Mouse (Mus musculus) hindbrain, postnatal 0 days (tissue): Measurements from ENCODE around the gene Cdh13. TPM values are rescaled to one million over a fixed set of nuclear protein-coding genes. Genes with fewer than 3 reads are reported as not detected.
A peak's percentile ranks its signal among the peaks of the same experiment; 100 is the strongest.

Experiments used
- ATAC-seq: fragments of 200-750 bp; cut with Nextera tagmentation; 2 replicates; pipeline ENCODE4 v1.8.0; 2017; ENCODE audit warnings: mild to moderate bottlenecking, moderate TSS enrichment, moderate library complexity
- DNase-seq: peaks from one replicate; pipeline ENCODE4 v3.0.0-alpha.2; 2015; ENCODE audit warnings: low spot score
- H3K27ac ChIP-seq: fragments of 300-500 bp; sonication (generic); 2 replicates; pipeline ENCODE4 v1.5.1; 2014; ENCODE audit warnings: mild to moderate bottlenecking
- H3K27me3 ChIP-seq: fragments of 300-500 bp; sonication (generic); 2 replicates; pipeline ENCODE4 v1.6.1; 2014; ENCODE audit warnings: low read length, mixed read lengths; ENCODE audit not compliant: insufficient read depth
- H3K36me3 ChIP-seq: fragments of 300-500 bp; sonication (generic); 2 replicates; pipeline ENCODE4 v1.6.1; 2014; ENCODE audit warnings: low read length, mixed read lengths; ENCODE audit not compliant: insufficient read depth
- H3K4me1 ChIP-seq: fragments of 300-500 bp; sonication (generic); 2 replicates; pipeline ENCODE4 v1.6.1; 2014; ENCODE audit warnings: antibody characterized with exemption, low read length, mixed read lengths; ENCODE audit not compliant: insufficient read depth
- H3K4me2 ChIP-seq: fragments of 300-500 bp; sonication (generic); 2 replicates; pipeline ENCODE4 v1.6.1; 2014; ENCODE audit warnings: low read depth, mild to moderate bottlenecking, low read length, moderate library complexity, mixed read lengths
- H3K4me3 ChIP-seq: fragments of 300-500 bp; sonication (generic); 2 replicates; pipeline ENCODE4 v1.5.1; 2014; ENCODE audit warnings: low read length
- H3K9ac ChIP-seq: fragments of 300-500 bp; sonication (generic); replicated peaks from 2 replicates; pipeline ENCODE4 v1.6.1; 2014; ENCODE audit warnings: mild to moderate bottlenecking, low read length, moderate library complexity, mixed read lengths
- H3K9me3 ChIP-seq: fragments of 300-500 bp; sonication (generic); 2 replicates; pipeline ENCODE4 v1.6.1; 2016; ENCODE audit warnings: low read length, mixed read lengths
- CTCF ChIP-seq: IDR thresholded peaks from 2 replicates; pipeline ENCODE4 v1.5.1; 2016; ENCODE audit warnings: antibody characterized with exemption, control low read depth, low read depth
- WGBS: fragments of 180-500 bp; shearing (Covaris S2); extraction: QIAGEN DNeasy Blood & Tissue Kit; methylation state at CpG from one replicate; pipeline ENCODE4 v1.1.7; 2014; 5-methylcytosine and 5-hydroxymethylcytosine counted together
- polyA plus RNA-seq: library from polyadenylated mRNA; unstranded; fragments of >200 nt; fragmentation: Nextera tagmentation; extraction: Ambion mirVana; gene quantifications from 2 replicates; pipeline ENCODE4 v1.2.1, GENCODE M21; 2015
- total RNA-seq: library from RNA; depleted of rRNA; stranded (reverse); fragments of >200 nt; gene quantifications from 2 replicates; pipeline ENCODE4 v1.2.3, GENCODE M21; 2014

Cdh13 gene
- total and polyA plus RNA-seq, 2 experiments from 2014 or later: 137 to 141 TPM

DNA sequence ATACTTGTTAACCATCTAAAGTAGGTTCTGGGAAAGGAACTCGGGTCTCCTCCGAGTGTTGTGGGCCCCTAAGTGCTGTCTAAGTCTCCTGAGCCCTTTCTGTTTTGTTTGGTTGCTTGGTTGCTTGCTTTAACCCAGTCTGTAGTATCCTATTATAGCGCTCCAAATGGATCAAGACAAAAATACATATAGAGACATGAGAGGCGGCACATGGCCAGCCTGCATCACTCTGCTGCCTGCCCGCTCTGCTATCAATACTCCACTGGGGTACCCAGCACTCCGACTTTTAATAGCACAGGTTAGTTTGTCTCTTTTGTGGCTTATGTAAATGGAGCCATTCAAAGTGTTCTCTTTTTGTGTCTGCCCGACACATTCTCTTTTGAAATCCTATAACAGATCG lies 285.8 kb downstream of the Cdh13 start:
- ATAC-seq: no peak
- Histone ChIP-seq H3K4me3 (no peak overlapping the region), H3K36me3 (no peaks in the 10 kb centered on the region), H3K9ac (no peak overlapping the region), H3K27ac (no peak overlapping the region), H3K27me3 (no peaks in the 10 kb centered on the region), H3K9me3 (no peaks in the 10 kb centered on the region), H3K4me1 (no peaks in the 10 kb centered on the region), H3K4me2 (no peak overlapping the region)
- no peak for DNase-seq
- WGBS: 77% methylated on average over 8 of the region's 8 CpGs
- no peak for TF ChIP-seq CTCF

DNA sequence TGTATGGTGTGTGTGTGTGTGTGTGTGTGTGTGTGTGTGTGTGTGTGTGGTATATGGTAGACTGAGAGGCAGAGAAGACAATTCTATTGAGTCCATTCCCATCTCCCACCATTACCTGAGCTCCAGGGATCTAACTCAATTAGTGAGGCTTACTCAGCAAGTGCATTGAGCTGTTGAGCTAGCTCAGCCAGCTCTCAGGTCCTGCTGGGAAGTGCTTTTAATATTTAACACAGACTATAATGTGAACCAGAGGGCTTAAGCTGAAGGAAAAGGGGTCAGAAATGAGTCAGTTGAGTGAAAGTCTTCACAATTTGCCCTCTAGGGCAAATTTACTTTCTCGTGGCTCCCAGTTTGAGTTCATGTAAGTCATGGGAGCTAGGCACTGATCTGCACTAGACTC lies 297.7 kb downstream of the Cdh13 start:
- Histone ChIP-seq H3K27me3 (no peaks in the 10 kb centered on the region), H3K27ac (no peak overlapping the region), H3K36me3 (no peaks in the 10 kb centered on the region), H3K4me2 (no peak overlapping the region), H3K4me3 (no peak overlapping the region), H3K9ac (no peak overlapping the region), H3K9me3 (no peaks in the 10 kb centered on the region), H3K4me1 (no peaks in the 10 kb centered on the region)
- DNase-seq: no peak
- TF ChIP-seq CTCF: no peak
- 79% methylated on average over 1 of the region's 1 CpGs for WGBS
- ATAC-seq: no peak

DNA sequence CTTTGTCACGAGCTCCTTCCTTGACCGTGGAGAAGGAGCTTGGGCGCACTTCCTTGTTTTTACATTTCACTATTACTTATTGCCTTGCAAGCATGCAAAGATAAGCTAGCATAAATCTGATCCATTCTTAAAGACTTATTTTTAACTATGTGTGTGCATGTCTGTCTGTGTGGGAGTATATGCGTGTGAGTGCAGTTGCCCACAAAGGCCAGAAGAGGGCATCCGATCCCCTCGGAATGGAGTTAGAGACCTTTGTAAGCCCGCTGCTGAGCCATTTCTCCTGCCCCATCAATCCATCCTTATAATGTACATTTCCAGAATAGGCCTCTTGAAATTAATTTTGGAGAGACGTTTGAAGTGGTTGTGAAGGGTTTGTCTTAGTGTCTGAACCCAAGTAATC lies 298.7 kb downstream of the Cdh13 start:
- 95% methylated on average over 8 of the region's 8 CpGs for WGBS

DNA sequence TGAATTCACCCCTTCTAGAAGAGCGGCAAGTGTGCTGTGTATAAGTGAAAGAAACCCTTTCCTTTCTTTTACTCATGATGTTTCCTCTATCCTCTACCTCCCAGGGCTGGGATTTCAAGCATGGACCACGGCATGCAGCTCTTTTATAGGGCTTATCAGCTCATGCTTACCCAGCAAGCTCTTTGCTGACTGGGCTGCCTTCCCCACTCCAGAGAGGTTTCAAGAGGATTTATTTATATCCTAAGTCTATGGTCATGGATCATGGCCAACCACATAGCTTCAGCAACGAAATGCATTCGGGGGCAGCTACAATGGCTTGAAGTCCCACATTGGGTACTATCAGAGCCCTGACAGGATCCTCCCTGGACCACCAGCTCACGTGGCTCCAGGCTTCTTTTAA lies 304.4 kb downstream of the Cdh13 start:
- WGBS: 80% methylated on average over 5 of the region's 5 CpGs
- Histone ChIP-seq H3K9ac (no peak overlapping the region), H3K36me3 (no peaks in the 10 kb centered on the region), H3K4me2 (no peak overlapping the region), H3K27me3 (no peaks in the 10 kb centered on the region), H3K4me3 (no peak overlapping the region), H3K27ac (no peak overlapping the region), H3K4me1 (no peaks in the 10 kb centered on the region), H3K9me3 (no peaks in the 10 kb centered on the region)
- DNase-seq (no peak), ATAC-seq (no peak)
- no peak for TF ChIP-seq CTCF

More for the DNA sequence above, 298.7 kb downstream of the Cdh13 start:
- Histone ChIP-seq H3K4me2 (no peak overlapping the region), H3K4me3 (no peak overlapping the region), H3K9ac (no peak overlapping the region), H3K27me3 (no peaks in the 10 kb centered on the region), H3K36me3 (no peaks in the 10 kb centered on the region), H3K9me3 (no peaks in the 10 kb centered on the region), H3K27ac (no peak overlapping the region), H3K4me1 (no peaks in the 10 kb centered on the region)
- TF ChIP-seq CTCF: peak; percentile 29
- DNase-seq (no peak), ATAC-seq (no peak)

DNA sequence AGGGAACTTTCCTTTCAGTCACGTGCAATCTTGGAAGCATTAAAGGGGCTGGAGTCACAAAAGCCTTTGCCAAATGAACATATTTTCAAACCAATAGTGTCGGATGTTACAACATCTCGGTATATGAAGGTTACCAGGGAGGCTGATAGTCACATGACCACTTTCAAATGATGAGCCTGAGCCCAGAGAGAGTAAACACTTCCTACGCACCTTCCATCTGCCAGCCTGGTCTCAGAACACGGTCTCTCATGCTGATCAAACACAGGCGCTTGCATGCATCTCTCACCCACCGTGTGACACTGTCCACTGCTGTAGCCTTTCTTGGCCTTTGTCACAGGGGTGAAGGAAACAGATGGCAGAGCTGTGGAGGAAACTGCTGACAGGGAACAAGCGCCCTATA lies 313.3 kb downstream of the Cdh13 start:
- H3K9me3 ChIP-seq: peaks cover 3% of the 10 kb centered on the region; the same call in 1 of the 2 replicates
- H3K9ac ChIP-seq: no peak overlapping the region
- H3K36me3 ChIP-seq: no peaks in the 10 kb centered on the region
- no peak for TF ChIP-seq CTCF
- WGBS: 67% methylated on average over 8 of the region's 8 CpGs
- H3K27ac ChIP-seq: no peak overlapping the region
- DNase-seq (no peak), ATAC-seq (no peak)
- no peak overlapping the region for H3K4me2 ChIP-seq
- H3K4me3 ChIP-seq: no peak overlapping the region
- H3K27me3 ChIP-seq: no peaks in the 10 kb centered on the region
- H3K4me1 ChIP-seq: no peaks in the 10 kb centered on the region

DNA sequence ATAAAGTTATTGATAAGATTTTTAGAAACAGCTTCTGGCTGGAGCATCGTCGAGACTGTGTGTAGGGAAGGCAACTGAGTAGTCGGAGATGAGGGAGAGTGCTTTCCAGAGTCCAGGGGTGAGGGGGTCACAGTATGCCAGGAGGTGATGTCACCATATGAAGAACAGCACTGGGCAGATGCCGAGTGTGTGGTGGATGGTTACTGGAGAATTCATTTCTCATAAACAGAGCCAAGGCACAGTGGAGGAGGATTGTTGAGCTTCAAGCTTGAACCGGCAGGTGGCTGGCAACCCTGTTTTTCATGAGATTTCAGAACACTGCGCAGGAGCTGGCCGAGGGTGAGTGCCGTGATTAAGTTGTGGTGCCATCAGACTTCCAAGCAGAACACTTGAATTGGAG lies 317.8 kb downstream of the Cdh13 start:
- Histone ChIP-seq H3K9ac (no peak overlapping the region), H3K27me3 (no peaks in the 10 kb centered on the region), H3K4me2 (no peak overlapping the region), H3K4me3 (no peak overlapping the region), H3K36me3 (no peaks in the 10 kb centered on the region), H3K4me1 (no peaks in the 10 kb centered on the region; the same call in 1 of the 2 replicates), H3K9me3 (no peaks in the 10 kb centered on the region), H3K27ac (no peak overlapping the region)
- peak; percentile 40; the same call in 1 of the 2 replicates for TF ChIP-seq CTCF
- peak; percentile 28 for DNase-seq
- WGBS: 61% methylated on average over 8 of the region's 8 CpGs
- ATAC-seq: 0 out of 2 replicates have a peak, but pooled peaks have one; percentile 35

DNA sequence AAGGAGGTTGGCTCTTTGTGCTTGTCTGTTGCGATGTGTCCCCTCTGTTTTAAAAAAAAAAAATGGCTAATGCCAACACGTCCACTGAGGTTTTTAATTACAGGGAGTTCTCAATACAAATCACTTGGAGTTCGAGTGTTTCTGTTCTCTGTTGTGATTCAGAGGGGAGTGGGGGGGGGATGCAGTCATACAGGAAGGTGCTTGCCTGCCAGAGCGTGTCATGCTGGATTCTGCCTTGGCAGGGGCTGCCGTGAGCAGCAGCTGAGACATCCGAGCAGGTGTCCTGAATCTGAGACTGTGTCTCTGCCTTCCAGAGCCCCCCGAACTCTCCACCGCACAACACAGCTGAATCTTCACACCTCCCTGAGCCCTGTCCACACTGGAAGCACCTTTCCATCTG lies 318.5 kb downstream of the Cdh13 start:
- WGBS: 36% methylated on average over 8 of the region's 8 CpGs
- ATAC-seq: peak; percentile 38; the same call in 1 of the 2 replicates
- H3K27ac ChIP-seq: no peak overlapping the region
- no peaks in the 10 kb centered on the region for H3K36me3 ChIP-seq
- peak; percentile 58 for DNase-seq
- TF ChIP-seq CTCF: no peak
- H3K4me2 ChIP-seq: no peak overlapping the region
- H3K4me3 ChIP-seq: no peak overlapping the region
- no peak overlapping the region for H3K9ac ChIP-seq
- H3K27me3 ChIP-seq: no peaks in the 10 kb centered on the region
- H3K9me3 ChIP-seq: no peaks in the 10 kb centered on the region
- no peaks in the 10 kb centered on the region; the same call in 1 of the 2 replicates for H3K4me1 ChIP-seq
